Mouse (Mus musculus) left cerebral cortex, postnatal 4 days (tissue): ENCODE data around the gene Fam234b. TPM values are rescaled to one million over a fixed set of nuclear protein-coding genes. Genes with fewer than 3 reads are reported as not detected.

Experiments used
- DNase-seq: peaks from one replicate; pipeline ENCODE4 v3.0.0-alpha.2; 2022
- intact Hi-C: fragments of 180-260 bp; cut with DNase I; formaldehyde crosslinking; loops from one replicate; pipeline ENCODE4 v1.15.1; 2025
- total RNA-seq, 2 experiments: library from RNA; stranded (reverse); gene quantifications; 2 replicates each; pipeline ENCODE4 v1.2.3; 2021

Gene Fam234b
- total RNA-seq, 2 experiments from 2014 or later, result 86.1 to 92.1 TPM

- intact Hi-C loops, result no loop called here
Measured at GRCm38 (mm10) chr6:135178599-135178998, 19.2 kb upstream of the Fam234b start.

DNA sequence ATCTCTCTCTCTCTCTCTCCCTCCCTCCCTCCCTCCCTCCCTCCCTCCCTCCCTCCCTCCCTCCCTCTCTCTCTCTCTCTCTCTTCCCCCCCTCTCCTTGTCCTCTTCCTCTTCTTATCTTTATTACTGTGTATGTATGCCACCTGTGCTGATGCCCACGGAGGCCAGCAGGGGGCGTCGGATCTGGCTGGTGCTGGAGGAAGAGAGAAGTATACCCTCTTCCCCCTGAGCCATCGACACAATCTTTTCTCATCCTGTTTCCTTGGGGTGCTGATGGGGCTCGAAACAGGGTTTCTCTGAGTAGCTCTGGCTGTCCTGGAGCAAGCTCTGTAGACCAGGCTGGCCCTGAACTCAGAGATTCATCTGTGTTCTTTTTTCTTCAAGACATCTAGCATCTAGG is 14.9 kb upstream of the Fam234b start:
- intact Hi-C loops, result no loop called here
- DNase-seq, result no peak

More at GRCm38 (mm10) chr6:135178599-135178998, 19.2 kb upstream of the Fam234b start:
- no peak for DNase-seq

- intact Hi-C loops, result no loop called here
- DNase-seq, result no peak
Measured at GRCm38 (mm10) chr6:135183961-135184360, 13.8 kb upstream of the Fam234b start.

DNA sequence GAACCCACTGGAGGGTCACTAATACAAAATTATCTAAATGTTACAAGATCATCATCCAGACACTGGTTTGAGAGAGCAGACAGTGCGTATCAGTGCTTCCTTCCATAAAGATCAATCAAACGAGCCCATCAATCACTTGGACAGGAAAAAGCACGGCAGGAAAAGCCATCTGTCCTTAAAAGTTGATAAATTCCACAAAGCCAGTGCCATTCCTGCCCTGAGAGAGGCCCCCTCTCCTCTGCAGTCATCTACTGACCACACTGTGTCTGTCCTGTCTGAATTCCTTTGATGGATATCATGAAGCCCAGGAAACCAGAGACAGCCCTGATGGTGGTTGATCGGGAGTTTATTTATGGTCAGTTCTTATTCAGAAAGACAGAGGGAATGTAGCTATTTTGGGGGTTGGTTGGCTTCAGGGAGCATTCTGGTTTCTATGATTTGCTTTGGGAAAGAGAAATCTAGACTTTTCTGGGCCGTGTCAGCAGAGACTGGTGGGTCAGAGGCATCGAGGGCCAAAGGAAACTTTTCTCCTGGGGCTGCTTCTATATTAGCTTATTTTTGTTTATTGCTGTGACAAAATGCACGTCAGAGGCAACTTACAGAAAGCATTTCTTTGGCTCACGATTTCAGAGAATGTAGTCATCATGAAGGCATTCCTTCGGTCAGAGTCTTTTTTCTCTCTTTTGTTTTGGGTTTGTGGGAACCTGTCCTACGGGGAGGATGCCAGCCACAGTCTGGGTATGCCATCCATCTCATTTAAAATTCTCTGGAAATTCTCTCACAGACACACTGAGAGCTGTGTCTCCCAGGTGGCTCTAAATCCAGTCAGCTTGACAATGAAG is 10.5 kb upstream of the Fam234b start:
- no peak for DNase-seq
- intact Hi-C loops, result no loop called here

- intact Hi-C loops, result no loop called here
- no peak for DNase-seq
Measured at GRCm38 (mm10) chr6:135188629-135189028, 9.1 kb upstream of the Fam234b start.

DNA sequence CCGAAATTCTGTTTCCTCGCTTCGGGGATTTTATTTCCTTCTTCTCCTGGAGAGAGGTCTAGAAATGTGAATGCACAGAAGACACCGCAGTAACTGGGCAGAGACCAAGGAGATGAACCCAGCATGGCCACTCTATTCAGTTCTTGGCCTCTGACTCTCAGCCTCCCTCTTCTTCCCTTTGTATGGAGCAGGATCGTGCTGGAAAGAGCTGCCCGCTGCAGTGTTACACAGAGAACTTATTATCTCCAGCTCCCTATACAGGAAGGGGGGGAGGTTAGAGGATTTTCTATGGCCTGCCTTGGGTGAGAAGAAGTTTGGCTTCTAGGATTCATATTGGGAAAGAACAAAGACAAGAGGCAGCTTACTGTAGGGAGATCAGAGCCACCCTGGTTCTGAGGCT is 7.7 kb upstream of the Fam234b start:
- intact Hi-C loops, result no loop called here
- DNase-seq, result no peak

- intact Hi-C loops, result no loop called here
- no peak for DNase-seq
Measured at GRCm38 (mm10) chr6:135191906-135192305, 5.9 kb upstream of the Fam234b start.

DNA sequence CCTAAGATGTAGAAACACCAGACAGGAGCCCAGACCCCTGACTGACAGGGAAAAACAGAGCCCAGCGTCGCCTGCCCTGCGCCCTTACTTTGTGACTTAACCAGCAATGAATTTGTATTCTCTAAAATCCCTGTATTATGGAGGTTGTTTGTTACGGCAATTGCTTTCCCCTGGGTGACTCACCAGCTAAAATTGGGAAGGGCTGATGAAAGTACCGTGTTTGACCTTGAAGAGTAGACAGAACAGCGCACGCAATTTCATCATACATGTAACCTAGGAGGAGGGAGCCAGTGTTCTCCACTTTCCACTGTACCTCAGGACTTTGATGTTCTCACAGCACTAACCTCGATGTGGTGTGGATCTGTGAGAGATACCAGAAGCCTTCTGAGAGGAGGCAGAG is 4.8 kb upstream of the Fam234b start:
- DNase-seq, result no peak
- intact Hi-C loops, result no loop called here

DNA sequence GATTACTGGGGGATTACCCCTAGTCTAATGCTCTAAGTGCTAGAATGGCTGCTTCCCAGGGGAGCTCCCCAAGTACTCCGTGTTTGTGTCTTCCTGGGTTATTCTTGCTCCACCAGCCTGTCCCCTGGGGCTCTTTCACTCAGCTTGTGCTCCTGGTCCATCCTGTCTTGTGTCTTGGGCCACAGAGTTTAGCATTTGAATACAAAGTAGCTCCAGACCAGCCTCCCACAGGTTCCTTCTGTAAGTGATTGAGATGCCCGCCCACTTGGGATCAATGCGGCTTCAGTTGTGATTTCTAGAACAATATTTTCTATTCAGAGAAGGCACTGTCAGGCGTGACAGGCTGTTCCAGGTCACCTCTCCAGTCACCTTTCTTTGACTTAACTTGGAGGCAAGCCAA is 4.0 kb upstream of the Fam234b start:
- no peak for DNase-seq
- intact Hi-C loops, result no loop called here

DNA sequence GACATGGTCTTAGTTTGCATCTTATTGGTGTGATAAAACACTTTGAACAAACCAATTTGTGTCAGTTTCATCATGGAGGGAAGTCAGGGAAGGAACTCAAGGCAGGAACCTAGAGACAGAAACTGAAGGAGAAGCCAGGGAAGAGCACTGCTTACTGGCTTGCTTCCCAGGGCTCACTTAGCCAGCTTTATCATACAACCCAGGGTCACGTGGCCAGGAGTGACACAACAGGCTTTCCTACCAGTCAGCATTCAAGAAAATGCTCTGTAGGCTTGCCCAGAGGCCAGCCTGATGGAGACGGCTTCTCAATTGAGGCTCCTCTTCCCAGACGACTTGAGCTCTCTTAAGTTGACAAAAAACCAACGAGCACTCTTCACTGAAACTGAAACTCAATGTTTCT is 2.9 kb upstream of the Fam234b start:
- no peak for DNase-seq
- intact Hi-C loops, result no loop called here

DNA sequence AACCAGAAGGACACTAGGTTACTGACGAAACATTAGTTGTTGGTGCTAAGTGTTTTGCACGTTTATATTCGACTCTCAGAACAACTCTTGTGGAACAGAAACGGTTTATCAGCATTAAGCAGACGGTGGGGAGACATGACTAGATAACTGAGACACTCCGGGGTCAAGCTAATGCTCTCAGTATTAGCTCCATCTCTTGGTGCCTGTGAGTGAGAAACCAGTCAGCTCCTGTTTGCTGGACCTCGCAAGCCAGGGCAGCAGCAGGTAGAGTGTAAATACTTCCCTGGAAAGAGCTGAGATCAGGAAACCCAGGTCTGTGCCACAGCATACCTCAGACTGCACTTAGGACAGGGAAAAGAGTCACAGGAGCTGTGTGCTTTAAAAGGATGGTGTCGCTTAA is 1.1 kb upstream of the Fam234b start:
- no peak for DNase-seq
- intact Hi-C loops, result no loop called here

DNA sequence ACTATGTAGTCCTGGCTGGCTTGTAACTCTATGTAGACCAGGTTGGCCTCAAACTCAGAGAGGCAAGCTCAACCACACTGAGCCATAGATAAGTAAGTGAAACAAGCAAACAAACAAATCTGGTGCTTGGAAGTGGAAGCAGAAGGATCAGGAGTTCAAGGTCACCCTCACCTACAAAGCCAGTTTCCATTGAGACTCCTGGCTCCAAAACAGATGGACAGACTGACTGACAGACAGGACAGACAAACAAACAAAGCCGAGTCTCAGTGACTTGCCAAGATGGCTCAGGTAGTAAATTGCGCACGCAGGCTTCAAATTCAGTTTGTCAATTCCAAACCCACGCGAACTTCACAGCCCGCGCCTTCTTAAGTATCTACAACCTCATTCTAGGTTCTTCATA is 331 bp upstream of the Fam234b start:
- intact Hi-C loops, result no loop called here
- no peak for DNase-seq

GRCm38 (mm10) chr6:135198726-135199125 is 949 bp downstream of the Fam234b start:
- intact Hi-C loops, result no loop called here
- no peak for DNase-seq

DNA sequence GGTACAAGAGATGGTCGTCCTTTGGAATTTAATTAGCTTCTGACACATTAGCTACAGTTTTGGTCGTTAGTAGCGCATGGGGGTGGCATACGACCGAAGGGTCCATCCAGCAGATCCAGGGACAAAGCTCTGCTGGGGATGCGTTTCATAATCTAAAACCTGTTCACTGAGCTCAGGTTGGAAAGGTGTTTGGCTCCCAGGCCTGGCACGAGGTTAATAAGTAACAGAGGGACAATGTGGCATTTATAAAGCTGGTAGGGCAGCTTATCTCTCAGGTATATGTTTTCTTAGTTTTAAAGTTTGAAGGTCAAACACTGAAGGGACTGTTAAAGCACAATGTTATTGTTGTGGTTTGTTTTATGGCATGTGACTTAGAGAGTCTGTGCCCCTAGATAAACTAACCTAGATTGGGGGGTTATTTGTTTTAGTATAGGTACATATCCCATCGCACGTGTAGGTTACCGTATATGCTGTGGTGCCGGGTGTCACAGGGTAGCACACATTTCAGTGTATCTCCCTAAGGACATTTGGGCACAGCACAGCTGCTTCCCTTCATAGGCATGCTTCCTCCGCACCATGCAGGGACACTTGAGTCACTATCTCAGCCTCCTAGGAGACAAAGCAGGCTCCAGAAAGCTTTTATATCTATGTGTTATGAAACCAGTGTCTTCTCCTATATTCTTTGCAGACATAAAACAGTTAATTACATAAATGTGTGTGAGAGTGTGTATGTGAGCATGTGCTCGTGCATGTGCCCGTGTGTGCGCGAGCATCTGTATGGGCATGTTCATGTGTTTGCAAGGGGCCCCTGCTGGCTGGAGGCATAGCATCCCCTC is 2.6 kb downstream of the Fam234b start:
- intact Hi-C loops, result no loop called here
- DNase-seq, result no peak

DNA sequence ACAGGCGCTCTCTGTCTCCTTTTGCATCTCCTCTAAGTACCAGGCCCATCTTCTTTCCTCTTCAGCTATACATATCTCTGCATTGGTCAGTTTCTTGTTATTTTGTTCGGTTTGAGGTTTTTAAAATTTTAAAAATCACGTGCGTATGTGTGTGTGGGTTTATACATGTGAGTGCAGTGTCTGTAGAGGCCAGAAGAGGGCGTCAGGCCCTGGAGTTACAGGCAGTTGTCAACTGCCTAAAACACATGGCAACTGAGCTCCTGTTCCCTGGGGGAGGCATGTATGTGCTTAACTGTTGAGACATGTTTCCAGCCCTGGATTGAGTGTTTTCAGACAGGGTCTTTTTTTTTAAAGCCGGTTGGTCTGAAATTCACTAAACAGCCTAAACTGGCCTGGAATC is 4.9 kb downstream of the Fam234b start:
- no peak for DNase-seq
- intact Hi-C loops, result no loop called here

DNA sequence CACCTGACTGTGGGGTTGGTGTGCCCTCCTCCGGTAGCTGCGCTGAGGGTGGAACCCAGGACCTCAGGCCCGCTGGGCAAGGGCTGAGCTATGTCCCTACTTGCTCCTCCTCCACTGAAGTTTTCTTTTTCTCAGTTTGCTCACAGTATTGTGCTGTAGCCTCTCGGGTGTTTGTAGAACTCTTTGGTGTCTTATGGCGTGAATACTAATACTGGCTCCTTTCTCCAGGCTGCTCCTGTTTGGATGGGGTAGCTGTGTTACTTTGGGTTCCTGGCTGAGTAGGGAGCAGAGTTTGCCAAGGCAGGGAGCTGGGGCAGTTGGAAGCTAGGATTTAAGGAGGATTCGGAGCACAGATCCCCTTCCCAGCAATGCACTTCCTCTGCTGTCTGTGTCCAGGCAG is 6.0 kb downstream of the Fam234b start:
- DNase-seq, result no peak
- intact Hi-C loops, result no loop called here

GRCm38 (mm10) chr6:135204869-135205268 is 7.1 kb downstream of the Fam234b start:
- DNase-seq, result no peak
- intact Hi-C loops, result no loop called here

DNA sequence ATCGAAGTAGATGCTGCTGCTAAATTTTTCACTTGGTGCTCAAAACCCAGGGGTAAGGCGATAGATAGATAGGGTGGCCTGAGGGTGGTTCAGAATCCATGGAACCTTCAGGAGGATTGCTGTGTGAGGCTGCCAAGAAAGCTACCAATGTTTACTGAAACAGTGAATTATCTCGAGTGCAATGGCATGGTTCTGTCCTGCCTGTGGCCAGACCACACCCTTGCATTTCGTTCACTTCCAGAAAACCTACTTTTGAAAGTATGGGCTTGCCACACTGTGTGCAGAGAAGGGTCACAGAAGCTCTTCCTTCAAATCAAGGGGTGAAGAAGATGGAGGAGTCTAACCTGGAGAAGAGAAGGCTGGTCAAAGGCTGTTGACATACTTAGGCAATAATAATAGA is 8.0 kb downstream of the Fam234b start:
- intact Hi-C loops, result no loop called here

GRCm38 (mm10) chr6:135206909-135207308 is 9.1 kb downstream of the Fam234b start:
- intact Hi-C loops, result no loop called here

More for the DNA sequence above, 8.0 kb downstream of the Fam234b start:
- no peak for DNase-seq

DNA sequence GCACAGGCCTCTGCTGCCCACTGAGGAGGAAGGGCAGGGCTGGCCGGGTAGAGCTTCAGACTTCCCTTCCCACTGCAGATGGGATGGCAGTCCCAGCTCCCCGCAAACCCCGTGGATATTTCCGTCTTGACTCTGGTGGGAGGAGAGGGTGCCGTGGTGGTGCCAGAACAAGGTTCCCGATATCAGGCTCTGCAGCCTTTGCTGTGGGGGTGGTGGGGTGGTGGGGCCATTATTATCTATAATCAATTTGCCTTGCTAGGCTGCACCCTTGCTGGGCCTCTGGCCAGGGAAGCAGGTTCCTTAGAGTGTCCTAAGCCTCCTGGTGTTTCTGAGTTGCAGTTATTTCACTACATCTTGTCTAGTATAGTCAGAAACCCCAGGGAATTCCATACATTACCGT is 13.4 kb downstream of the Fam234b start:
- DNase-seq, result no peak
- intact Hi-C loops, result no loop called here

More at GRCm38 (mm10) chr6:135206909-135207308, 9.1 kb downstream of the Fam234b start:
- no peak for DNase-seq

DNA sequence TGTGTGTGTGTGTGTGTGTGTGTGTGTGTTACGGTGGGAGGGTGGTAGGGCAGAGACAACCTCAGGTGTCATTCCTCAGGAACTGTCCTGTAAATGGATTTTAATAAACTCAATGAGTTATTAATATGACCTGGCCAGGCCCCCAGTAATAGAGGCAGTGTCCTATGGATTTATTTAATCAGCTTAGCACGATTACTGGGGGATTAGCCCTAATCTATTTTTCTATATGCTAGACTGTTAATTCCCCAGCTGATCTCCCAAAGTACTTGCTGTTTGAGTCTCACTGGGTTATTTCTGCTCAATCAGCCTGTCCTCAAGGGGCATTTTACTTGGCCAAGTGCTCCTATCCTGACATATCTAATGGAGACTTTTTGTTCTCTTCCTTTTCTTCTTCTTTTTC is 14.9 kb downstream of the Fam234b start:
- DNase-seq, result no peak
- intact Hi-C loops, result no loop called here

- intact Hi-C loops, result no loop called here
- DNase-seq, result no peak
Measured at GRCm38 (mm10) chr6:135218330-135218729, 20.6 kb downstream of the Fam234b start.
